Mouse (Mus musculus) ES-Bruce4 (cell line): Measurements from ENCODE around the gene Ear10.
"Not testable (repeated sequence)": the region's sequence is repeated elsewhere in the genome, so short reads cannot be mapped to it uniquely, and the experiment has no call there.

Experiments used
- CTCF ChIP-seq: IDR thresholded peaks from one replicate; pipeline ENCODE4 v1.8.1; 2011; ENCODE audit warnings: low read depth, low read length
- POLR2A ChIP-seq: IDR thresholded peaks from one replicate; pipeline ENCODE4 v1.8.1; 2011; ENCODE audit warnings: low read length; ENCODE audit not compliant: insufficient read depth

GRCm38 (mm10) chr14:43932991-43933390, 9.6 kb upstream of the Ear10 start:
- TF ChIP-seq CTCF = peak; percentile 33
- not testable (repeated sequence) for TF ChIP-seq POLR2A
